Mouse (Mus musculus): ENCODE measurements around the gene Psen2. TPM values are rescaled to one million over a fixed set of nuclear protein-coding genes. Genes with fewer than 3 reads are reported as not detected.

Psen2 gene
- total and polyA plus RNA-seq, 3 experiments = 19.4 to 126 (median 20.2) TPM

- ATAC-seq (ENCODE audit: extremely low read depth, insufficient number of reproducible peaks, low FRiP score, poor library complexity, severe bottlenecking) (no peak), DNase-seq (ENCODE audit: low spot score) (no peak)
- H3K9me3 ChIP-seq (replicated peaks) = no peaks in the 10 kb centered on the region
- TF ChIP-seq TAL1 (conservative IDR thresholded peaks at IDR 0.05; ENCODE audit: low read depth, low read length) (no peak), CTCF (IDR thresholded peaks at IDR 0.05; ENCODE audit: low read depth, low read length) (no peak), GATA2 (IDR thresholded peaks at IDR 0.05; ENCODE audit: borderline replicate concordance, low read depth, low read length) (no peak), POLR2AphosphoS5 (IDR thresholded peaks at IDR 0.05; ENCODE audit: insufficient replicate concordance, low read depth, low read length) (no peak), GATA1 (IDR thresholded peaks at IDR 0.05; ENCODE audit: borderline replicate concordance, low read length) (no peak)
- H3K4me1 ChIP-seq (ENCODE audit: insufficient read depth, low read depth, low read length) = peaks cover 47% of the 10 kb centered on the region
- H3K4me3 ChIP-seq (ENCODE audit: low read depth, low read length) = no peak overlapping the region
- no peaks in the 10 kb centered on the region for H3K36me3 ChIP-seq (replicated peaks)
- H3K27me3 ChIP-seq (ENCODE audit: insufficient read depth, low read length) = no peaks in the 10 kb centered on the region
These were observed 40.4 kb upstream of the Psen2 start for GRCm38 (mm10) chr1:180303600-180303999.

GRCm38 (mm10) chr1:180302253-180303120, 39.2 kb upstream of the Psen2 start:
- Histone ChIP-seq H3K4me1 (ENCODE audit: insufficient read depth, low read depth, low read length) (peaks cover 37% of the 10 kb centered on the region), H3K36me3 (replicated peaks) (no peaks in the 10 kb centered on the region), H3K27me3 (ENCODE audit: insufficient read depth, low read length) (no peaks in the 10 kb centered on the region), H3K9me3 (replicated peaks) (no peaks in the 10 kb centered on the region), H3K4me3 (ENCODE audit: low read depth, low read length) (no peak overlapping the region)
- no peak for DNase-seq (ENCODE audit: low spot score)
- TF ChIP-seq CTCF (IDR thresholded peaks at IDR 0.05; ENCODE audit: low read depth, low read length) (no peak), GATA2 (IDR thresholded peaks at IDR 0.05; ENCODE audit: borderline replicate concordance, low read depth, low read length) (no peak), POLR2AphosphoS5 (IDR thresholded peaks at IDR 0.05; ENCODE audit: insufficient replicate concordance, low read depth, low read length) (no peak), TAL1 (conservative IDR thresholded peaks at IDR 0.05; ENCODE audit: low read depth, low read length) (no peak), GATA1 (IDR thresholded peaks at IDR 0.05; ENCODE audit: borderline replicate concordance, low read length) (no peak)
- no peak for ATAC-seq (ENCODE audit: extremely low read depth, insufficient number of reproducible peaks, low FRiP score, poor library complexity, severe bottlenecking)

- no peaks in the 10 kb centered on the region for H3K36me3 ChIP-seq (replicated peaks)
- DNase-seq (ENCODE audit: low spot score) = no peak
- H3K4me1 ChIP-seq (ENCODE audit: insufficient read depth, low read depth, low read length) = peaks cover 22% of the 10 kb centered on the region
- TF ChIP-seq GATA2 (IDR thresholded peaks at IDR 0.05; ENCODE audit: borderline replicate concordance, low read depth, low read length) = no peak
- no peak for TF ChIP-seq GATA1 (IDR thresholded peaks at IDR 0.05; ENCODE audit: borderline replicate concordance, low read length)
- TF ChIP-seq POLR2AphosphoS5 (IDR thresholded peaks at IDR 0.05; ENCODE audit: insufficient replicate concordance, low read depth, low read length) = no peak
- TF ChIP-seq TAL1 (conservative IDR thresholded peaks at IDR 0.05; ENCODE audit: low read depth, low read length) = no peak
- TF ChIP-seq CTCF (IDR thresholded peaks at IDR 0.05; ENCODE audit: low read depth, low read length) = no peak
- no peaks in the 10 kb centered on the region for H3K27me3 ChIP-seq (ENCODE audit: insufficient read depth, low read length)
- no peak overlapping the region for H3K4me3 ChIP-seq (ENCODE audit: low read depth, low read length)
- no peak for ATAC-seq (ENCODE audit: extremely low read depth, insufficient number of reproducible peaks, low FRiP score, poor library complexity, severe bottlenecking)
- H3K9me3 ChIP-seq (replicated peaks) = no peaks in the 10 kb centered on the region
These were observed 37.8 kb upstream of the Psen2 start for GRCm38 (mm10) chr1:180300997-180301396.

GRCm38 (mm10) chr1:180300292-180300691, 37.1 kb upstream of the Psen2 start:
- H3K4me1 ChIP-seq (ENCODE audit: insufficient read depth, low read depth, low read length) = peaks cover 16% of the 10 kb centered on the region
- TF ChIP-seq POLR2AphosphoS5 (IDR thresholded peaks at IDR 0.05; ENCODE audit: insufficient replicate concordance, low read depth, low read length) (no peak), GATA1 (IDR thresholded peaks at IDR 0.05; ENCODE audit: borderline replicate concordance, low read length) (no peak), GATA2 (IDR thresholded peaks at IDR 0.05; ENCODE audit: borderline replicate concordance, low read depth, low read length) (no peak), CTCF (IDR thresholded peaks at IDR 0.05; ENCODE audit: low read depth, low read length) (no peak), TAL1 (conservative IDR thresholded peaks at IDR 0.05; ENCODE audit: low read depth, low read length) (no peak)
- DNase-seq (ENCODE audit: low spot score) = no peak
- no peak for ATAC-seq (ENCODE audit: extremely low read depth, insufficient number of reproducible peaks, low FRiP score, poor library complexity, severe bottlenecking)
- H3K9me3 ChIP-seq (replicated peaks) = no peaks in the 10 kb centered on the region
- H3K27me3 ChIP-seq (ENCODE audit: insufficient read depth, low read length) = no peaks in the 10 kb centered on the region
- H3K36me3 ChIP-seq (replicated peaks) = no peaks in the 10 kb centered on the region
- H3K4me3 ChIP-seq (ENCODE audit: low read depth, low read length) = no peak overlapping the region

- Histone ChIP-seq H3K4me1 (ENCODE audit: insufficient read depth, low read depth, low read length) (peaks cover 14% of the 10 kb centered on the region), H3K4me3 (ENCODE audit: low read depth, low read length) (no peak overlapping the region), H3K27me3 (ENCODE audit: insufficient read depth, low read length) (no peaks in the 10 kb centered on the region), H3K9me3 (replicated peaks) (no peaks in the 10 kb centered on the region), H3K36me3 (replicated peaks) (no peaks in the 10 kb centered on the region)
- no peak for DNase-seq (ENCODE audit: low spot score)
- TF ChIP-seq GATA2 (IDR thresholded peaks at IDR 0.05; ENCODE audit: borderline replicate concordance, low read depth, low read length) (no peak), POLR2AphosphoS5 (IDR thresholded peaks at IDR 0.05; ENCODE audit: insufficient replicate concordance, low read depth, low read length) (no peak), TAL1 (conservative IDR thresholded peaks at IDR 0.05; ENCODE audit: low read depth, low read length) (no peak), GATA1 (IDR thresholded peaks at IDR 0.05; ENCODE audit: borderline replicate concordance, low read length) (no peak), CTCF (IDR thresholded peaks at IDR 0.05; ENCODE audit: low read depth, low read length) (no peak)
- no peak for ATAC-seq (ENCODE audit: extremely low read depth, insufficient number of reproducible peaks, low FRiP score, poor library complexity, severe bottlenecking)
These were observed 36.5 kb upstream of the Psen2 start for GRCm38 (mm10) chr1:180299697-180300096.

- H3K4me3 ChIP-seq (ENCODE audit: low read depth, low read length) = no peak overlapping the region
- H3K27me3 ChIP-seq (ENCODE audit: insufficient read depth, low read length) = no peaks in the 10 kb centered on the region
- H3K36me3 ChIP-seq (replicated peaks) = no peaks in the 10 kb centered on the region
- H3K4me1 ChIP-seq (ENCODE audit: insufficient read depth, low read depth, low read length) = peaks cover 12% of the 10 kb centered on the region
- H3K9me3 ChIP-seq (replicated peaks) = no peaks in the 10 kb centered on the region
- TF ChIP-seq GATA2 (IDR thresholded peaks at IDR 0.05; ENCODE audit: borderline replicate concordance, low read depth, low read length) = no peak
- no peak for TF ChIP-seq POLR2AphosphoS5 (IDR thresholded peaks at IDR 0.05; ENCODE audit: insufficient replicate concordance, low read depth, low read length)
- no peak for TF ChIP-seq TAL1 (conservative IDR thresholded peaks at IDR 0.05; ENCODE audit: low read depth, low read length)
- no peak for TF ChIP-seq GATA1 (IDR thresholded peaks at IDR 0.05; ENCODE audit: borderline replicate concordance, low read length)
- no peak for TF ChIP-seq CTCF (IDR thresholded peaks at IDR 0.05; ENCODE audit: low read depth, low read length)
- no peak for DNase-seq (ENCODE audit: low spot score)
- no peak for ATAC-seq (ENCODE audit: extremely low read depth, insufficient number of reproducible peaks, low FRiP score, poor library complexity, severe bottlenecking)
These were observed 32.9 kb upstream of the Psen2 start for GRCm38 (mm10) chr1:180296088-180296487.

Measured in G1E (cell line).